ENCODE assay signal across 19 mouse cellular contexts in the genomic region with DNA sequence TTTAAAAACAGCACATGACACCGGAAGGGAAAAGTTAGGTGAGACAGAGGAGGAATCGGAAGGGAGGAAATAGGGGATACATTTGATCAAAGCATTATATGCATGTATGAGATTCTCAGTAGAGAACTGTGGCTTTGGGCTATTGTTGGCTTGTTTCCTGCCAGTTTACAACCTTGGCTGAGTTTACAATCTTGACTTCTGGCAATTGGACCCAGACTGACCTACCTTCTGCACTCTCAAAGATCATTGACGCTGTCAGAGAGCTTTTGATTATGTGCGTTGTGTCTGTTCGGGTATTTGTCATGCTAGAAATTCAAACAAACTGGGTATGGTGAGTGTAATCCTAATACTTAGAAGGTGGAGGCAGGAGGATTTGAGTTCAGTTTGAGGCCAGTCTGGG. TPM values are rescaled to one million over a fixed set of nuclear protein-coding genes. Genes with fewer than 3 reads are reported as not detected.
DNase-seq lines count a peak whose midpoint lies in the region; ATAC-seq and TF ChIP-seq lines count a peak whose summit lies in the region.
"Had no signal": no experiment of that assay in that cellular context is flagged by ENCODE, and none has a peak within 500 bp of the region (broad histone marks: within the 10 kb centered on the region; RNA-seq: fewer than 3 reads in every experiment).

No protein-coding gene starts in this region.

- ATAC-seq in liver, embryonic 12.5 days = no peak
- ATAC-seq in forebrain, embryonic 15.5 days (replicated peaks) = no peak
- ATAC-seq: Patski had no signal

- no peaks in the 10 kb centered on the region for H3K79me2 ChIP-seq in heart, adult 2 months (replicated peaks; ENCODE audit: control insufficient read depth, insufficient read depth, low read length)
- peaks cover 8% of the 10 kb centered on the region; the same call in 1 of the 2 replicates for H3K79me2 ChIP-seq in liver, adult 2 months (ENCODE audit: control insufficient read depth, insufficient read depth, low read length)

- TF ChIP-seq EP300 in heart, adult 2 months (IDR thresholded peaks at IDR 0.05; ENCODE audit: insufficient read depth, low read depth, low read length) = no peak

- peak overlapping the region; percentile 92 for H3K4me2 ChIP-seq in liver, embryonic 12.5 days
- no peak overlapping the region for H3K4me2 ChIP-seq in forebrain, embryonic 15.5 days (replicated peaks)
- H3K4me2 ChIP-seq: hindbrain, embryonic 15.5 days; kidney, embryonic 15.5 days; limb, embryonic 12.5 days; neural tube, embryonic 12.5 days had no signal

- H3K4me3 ChIP-seq in heart, adult 2 months = no peak overlapping the region
- no peak overlapping the region for H3K4me3 ChIP-seq in liver, adult 2 months (ENCODE audit: insufficient read depth, low read depth, low read length)
- peak overlapping the region; percentile 80 for H3K4me3 ChIP-seq in liver, embryonic 12.5 days
- H3K4me3 ChIP-seq in hindbrain, embryonic 10.5 days = no peak overlapping the region
- no peak overlapping the region for H3K4me3 ChIP-seq in forebrain, embryonic 15.5 days
- H3K4me3 ChIP-seq in thymus, adult 2 months (ENCODE audit: control insufficient read depth, insufficient read depth, low read length) = no peak overlapping the region
- H3K4me3 ChIP-seq: hindbrain, embryonic 15.5 days; kidney, embryonic 15.5 days; layer of hippocampus, adult 2 months; limb, embryonic 12.5 days; neural tube, embryonic 12.5 days had no signal

- DNase-seq in heart, adult 11 months = peak; percentile 64
- no peak for DNase-seq in heart, adult 2 months
- peak; percentile 57 for DNase-seq in liver, adult 2 months (ENCODE audit: extremely low read depth, low read depth, low spot score)
- DNase-seq in liver = no peak
- DNase-seq in hindbrain, embryonic 10.5 days (ENCODE audit: low spot score) = no peak
- no peak for DNase-seq in thymus, adult 2 months
- DNase-seq: adrenal gland, postnatal 25 days; cerebellum, adult 8-10 months; gastrocnemius, postnatal 10 days; spleen, adult 18-20 months had no signal

- no peak for TF ChIP-seq CTCF in heart, adult 2 months (IDR thresholded peaks at IDR 0.05)
- no peak for TF ChIP-seq CTCF in liver, adult 2 months (IDR thresholded peaks at IDR 0.05; ENCODE audit: low read depth, low read length)
- TF ChIP-seq CTCF in thymus, adult 2 months (IDR thresholded peaks at IDR 0.05; ENCODE audit: borderline replicate concordance, control insufficient read depth, extremely low read depth, insufficient read depth, low read length, poor library complexity) = no peak

- no peak overlapping the region for H3K27ac ChIP-seq in heart, adult 2 months
- H3K27ac ChIP-seq in liver, adult 2 months (replicated peaks; ENCODE audit: insufficient read depth, low read depth, low read length) = no peak overlapping the region
- peak overlapping the region; percentile 70 for H3K27ac ChIP-seq in liver, embryonic 12.5 days
- H3K27ac ChIP-seq in hindbrain, embryonic 10.5 days = no peak overlapping the region
- H3K27ac ChIP-seq in forebrain, embryonic 15.5 days (replicated peaks) = no peak overlapping the region
- H3K27ac ChIP-seq in thymus, adult 2 months (ENCODE audit: control insufficient read depth, insufficient read depth, low read length) = no peak overlapping the region
- H3K27ac ChIP-seq: hindbrain, embryonic 15.5 days; kidney, embryonic 15.5 days; layer of hippocampus, adult 2 months; limb, embryonic 12.5 days; neural tube, embryonic 12.5 days had no signal

- intact Hi-C loops in heart, adult 2 months (cut with DNase I) = no loop called here

- no peaks in the 10 kb centered on the region for H3K9me3 ChIP-seq in liver, embryonic 12.5 days (replicated peaks)
- H3K9me3 ChIP-seq in hindbrain, embryonic 10.5 days = no peaks in the 10 kb centered on the region
- H3K9me3 ChIP-seq in forebrain, embryonic 15.5 days = no peaks in the 10 kb centered on the region
- H3K9me3 ChIP-seq: hindbrain, embryonic 15.5 days; kidney, embryonic 15.5 days; limb, embryonic 12.5 days; neural tube, embryonic 12.5 days had no signal

- H3K9ac ChIP-seq in heart, adult 2 months (ENCODE audit: low read depth, low read length) = no peak overlapping the region
- H3K9ac ChIP-seq in liver, adult 2 months (ENCODE audit: low read depth, low read length) = no peak overlapping the region
- peak overlapping the region; percentile 87 for H3K9ac ChIP-seq in liver, embryonic 12.5 days
- H3K9ac ChIP-seq in forebrain, embryonic 15.5 days (replicated peaks) = no peak overlapping the region
- H3K9ac ChIP-seq: hindbrain, embryonic 15.5 days; kidney, embryonic 15.5 days; limb, embryonic 12.5 days; neural tube, embryonic 12.5 days had no signal

- 49% methylated on average over 5 of the region's 5 CpGs for WGBS in heart, adult 2 months
- WGBS in liver, adult 2 months = 45% methylated on average over 5 of the region's 5 CpGs
- whole genome bisulfite sequencing in liver, embryonic 12.5 days (ENCODE audit: insufficient replicate concordance) = 50% methylated on average over 5 of the region's 5 CpGs
- 92% methylated on average over 5 of the region's 5 CpGs for WGBS in hindbrain, embryonic 10.5 days
- 89% methylated on average over 5 of the region's 5 CpGs for WGBS in forebrain, embryonic 15.5 days
- 96% methylated on average over 5 of the region's 5 CpGs for WGBS in thymus, adult 2 months

- no peak for TF ChIP-seq POLR2A in heart, adult 2 months (IDR thresholded peaks at IDR 0.05; ENCODE audit: insufficient read depth, low read depth, low read length)
- TF ChIP-seq POLR2A in liver, adult 2 months (IDR thresholded peaks at IDR 0.05; ENCODE audit: extremely low read depth, insufficient read depth, low read length) = no peak
- no peak for TF ChIP-seq POLR2A in thymus, adult 2 months (IDR thresholded peaks at IDR 0.05; ENCODE audit: control insufficient read depth, extremely low read depth, insufficient read depth, low read length, poor library complexity)

- no peaks in the 10 kb centered on the region for H3K27me3 ChIP-seq in heart, adult 2 months (ENCODE audit: control insufficient read depth, insufficient read depth, low read length)
- no peaks in the 10 kb centered on the region for H3K27me3 ChIP-seq in liver, adult 2 months (ENCODE audit: control insufficient read depth, insufficient read depth, low read length)
- no peaks in the 10 kb centered on the region for H3K27me3 ChIP-seq in liver, embryonic 12.5 days (replicated peaks)
- no peaks in the 10 kb centered on the region for H3K27me3 ChIP-seq in hindbrain, embryonic 10.5 days (ENCODE audit: insufficient read depth, poor library complexity, severe bottlenecking)
- H3K27me3 ChIP-seq in forebrain, embryonic 15.5 days = no peaks in the 10 kb centered on the region
- H3K27me3 ChIP-seq in thymus, adult 2 months (ENCODE audit: control insufficient read depth, insufficient read depth, low read length) = no peaks in the 10 kb centered on the region
- H3K27me3 ChIP-seq: CH12.LX; kidney, embryonic 15.5 days; limb, embryonic 12.5 days; neural tube, embryonic 12.5 days; Patski had no signal

- H3K4me1 ChIP-seq in heart, adult 2 months (ENCODE audit: control insufficient read depth, insufficient read depth, low read length) = peaks cover 5% of the 10 kb centered on the region
- H3K4me1 ChIP-seq in liver, adult 2 months (ENCODE audit: control insufficient read depth, insufficient read depth, low read length) = peaks cover 12% of the 10 kb centered on the region
- peaks cover 60% of the 10 kb centered on the region for H3K4me1 ChIP-seq in liver, embryonic 12.5 days
- peaks cover 8% of the 10 kb centered on the region; the same call in 1 of the 2 replicates for H3K4me1 ChIP-seq in hindbrain, embryonic 10.5 days (replicated peaks)
- 0 out of 2 replicates have a peak, but pooled peaks cover 3% of the 10 kb centered on the region for H3K4me1 ChIP-seq in forebrain, embryonic 15.5 days
- H3K4me1 ChIP-seq in thymus, adult 2 months (replicated peaks; ENCODE audit: control insufficient read depth, insufficient read depth, low read length) = no peaks in the 10 kb centered on the region
- H3K4me1 ChIP-seq: neural tube, embryonic 12.5 days had no signal

- H3K36me3 ChIP-seq in heart, adult 2 months (ENCODE audit: control insufficient read depth, insufficient read depth, low read length) = no peaks in the 10 kb centered on the region
- H3K36me3 ChIP-seq in liver, adult 2 months (ENCODE audit: control insufficient read depth, insufficient read depth, low read length) = peaks cover 4% of the 10 kb centered on the region; the same call in 1 of the 2 replicates
- peaks cover 27% of the 10 kb centered on the region for H3K36me3 ChIP-seq in liver, embryonic 12.5 days
- H3K36me3 ChIP-seq in hindbrain, embryonic 10.5 days = no peaks in the 10 kb centered on the region
- no peaks in the 10 kb centered on the region for H3K36me3 ChIP-seq in forebrain, embryonic 15.5 days
- H3K36me3 ChIP-seq in thymus, adult 2 months (ENCODE audit: control insufficient read depth, insufficient read depth, low read length) = no peaks in the 10 kb centered on the region
- H3K36me3 ChIP-seq: hindbrain, embryonic 15.5 days; kidney, embryonic 15.5 days; limb, embryonic 12.5 days; neural tube, embryonic 12.5 days had no signal

RNA-seq across cellular contexts. Expression of gene Frrs1, which starts 5.2 kb away (rescaled TPM):
- total RNA-seq in heart, adult 2 months (2021) = 1 to 10 TPM; 2.4 to 3.2 TPM
- polyA plus RNA-seq in heart, adult 2 months (2012; rRNA removed) = 3.6 TPM in 2 replicates
- 14.4 and 22.4 TPM in 2 replicates for total RNA-seq in liver, adult 2 months (2014; rRNA removed)
- polyA plus RNA-seq in liver, adult 2 months (2012; rRNA removed) = 21.6 and 39.7 TPM in 2 replicates
- polyA plus RNA-seq in liver, embryonic 12.5 days (2016; fragmentation: Nextera tagmentation; extraction: Ambion mirVana) = 46.0 and 48.3 TPM in 2 replicates
- polyA plus RNA-seq in hindbrain, embryonic 10.5 days (2016; fragmentation: Nextera tagmentation; extraction: Ambion mirVana) = 8.7 and 17.2 TPM in 2 replicates
- 3.2 and 3.8 TPM in 2 replicates for polyA plus RNA-seq in forebrain, embryonic 15.5 days (2015; fragmentation: Nextera tagmentation; extraction: Ambion mirVana)
- 19.2 and 24.8 TPM in 2 replicates for polyA plus RNA-seq in thymus, adult 2 months (2012; rRNA removed)

RNA-seq across cellular contexts. Expression of gene Agl, which starts 56.5 kb away (rescaled TPM):
- total RNA-seq in heart, adult 2 months (2021) = 100 to 1,000 TPM; 173 to 200 TPM
- 41.1 and 99.5 TPM in 2 replicates for polyA plus RNA-seq in heart, adult 2 months (2012; rRNA removed)
- total RNA-seq in liver, adult 2 months (2014; rRNA removed) = 33.7 and 38.5 TPM in 2 replicates
- polyA plus RNA-seq in liver, adult 2 months (2012; rRNA removed) = 12.0 and 12.1 TPM in 2 replicates
- 7.1 and 7.4 TPM in 2 replicates for polyA plus RNA-seq in liver, embryonic 12.5 days (2016; fragmentation: Nextera tagmentation; extraction: Ambion mirVana)
- 9.6 and 10.7 TPM in 2 replicates for polyA plus RNA-seq in hindbrain, embryonic 10.5 days (2016; fragmentation: Nextera tagmentation; extraction: Ambion mirVana)
- polyA plus RNA-seq in forebrain, embryonic 15.5 days (2015; fragmentation: Nextera tagmentation; extraction: Ambion mirVana) = 13.4 and 14.4 TPM in 2 replicates
- 8.0 and 8.9 TPM in 2 replicates for polyA plus RNA-seq in thymus, adult 2 months (2012; rRNA removed)

Comparison
In these comparisons a context has a peak if more than half of its experiments do, and no peak if none do; other contexts are left out.
1. DNase-seq: peak in heart, adult 11 months (single experiment) and liver, adult 2 months (single experiment); none in heart, adult 2 months (0 of 2), liver (single experiment), hindbrain, embryonic 10.5 days (single experiment) and thymus, adult 2 months (single experiment).